Mouse (Mus musculus) neural tube, embryonic 13.5 days (tissue): ENCODE measurements around the gene Fancd2. TPM values are rescaled to one million over a fixed set of nuclear protein-coding genes. Genes with fewer than 3 reads are reported as not detected.

Experiments used
- ATAC-seq: fragments of 200-750 bp; cut with Nextera tagmentation; 2 replicates; pipeline ENCODE4 v1.8.0; 2017; ENCODE audit warnings: low read depth, mild to moderate bottlenecking, moderate TSS enrichment, moderate library complexity
- H3K27ac ChIP-seq: fragments of 300-500 bp; sonication (generic); replicated peaks from 2 replicates; pipeline ENCODE4 v1.5.1; 2015; ENCODE audit warnings: moderate library complexity, mild to moderate bottlenecking, inconsistent platforms
- H3K27me3 ChIP-seq: fragments of 300-500 bp; sonication (generic); 2 replicates; pipeline ENCODE4 v1.6.1; 2015; ENCODE audit warnings: mild to moderate bottlenecking, inconsistent platforms
- H3K36me3 ChIP-seq: fragments of 300-500 bp; sonication (generic); 2 replicates; pipeline ENCODE4 v1.6.1; 2015; ENCODE audit warnings: mild to moderate bottlenecking, inconsistent platforms
- H3K4me1 ChIP-seq: fragments of 300-500 bp; sonication (generic); replicated peaks from 2 replicates; pipeline ENCODE4 v1.6.1; 2015; ENCODE audit warnings: inconsistent platforms
- H3K4me2 ChIP-seq: fragments of 300-500 bp; sonication (generic); 2 replicates; pipeline ENCODE4 v1.6.1; 2015; ENCODE audit warnings: inconsistent platforms, mild to moderate bottlenecking, moderate library complexity
- H3K4me3 ChIP-seq: fragments of 300-500 bp; sonication (generic); 2 replicates; pipeline ENCODE4 v1.5.1; 2015; ENCODE audit warnings: mild to moderate bottlenecking, inconsistent platforms
- H3K9ac ChIP-seq: fragments of 300-500 bp; sonication (generic); 2 replicates; pipeline ENCODE4 v1.6.1; 2015; ENCODE audit warnings: moderate library complexity, mild to moderate bottlenecking, inconsistent platforms
- H3K9me3 ChIP-seq: fragments of 300-500 bp; sonication (generic); 2 replicates; pipeline ENCODE4 v1.6.1; 2016; ENCODE audit warnings: inconsistent platforms
- WGBS: fragments of 180-500 bp; shearing (Covaris S2); methylation state at CpG from one replicate; pipeline ENCODE4 v1.1.7; 2015; 5-methylcytosine and 5-hydroxymethylcytosine counted together
- polyA plus RNA-seq: library from polyadenylated mRNA; unstranded; fragments of >200 nt; fragmentation: Nextera tagmentation; extraction: Ambion mirVana; gene quantifications from 2 replicates; pipeline ENCODE4 v1.2.1, GENCODE M21; 2015

Fancd2 gene
- polyA plus RNA-seq, 1 experiment from 2014 or later: 2.1 TPM

- Histone ChIP-seq H3K4me1 (peaks cover 20% of the 10 kb centered on the region), H3K9me3 (no peaks in the 10 kb centered on the region), H3K4me3 (peak within 1 kb of the TSS; percentile 75), H3K9ac (peak within 1 kb of the TSS; percentile 90), H3K4me2 (peak within 1 kb of the TSS; percentile 83), H3K27ac (peak within 1 kb of the TSS; percentile 90), H3K36me3 (peaks cover 17% of the 10 kb centered on the region), H3K27me3 (no peaks in the 10 kb centered on the region)
- peak; percentile 92 for ATAC-seq
- under 1% methylated on average over 72 of the region's 76 CpGs for WGBS
Observed at GRCm38 (mm10) chr6:113623941-113624751, 92.7 kb downstream of the Fancd2 start, which contains the start of gene Vhl. Gene Vhl (plus strand): TSS chr6:113623959.

- 45% methylated on average over 5 of the region's 5 CpGs for WGBS
Observed at GRCm38 (mm10) chr6:113624989-113625770, 93.7 kb downstream of the Fancd2 start.

GRCm38 (mm10) chr6:113630322-113630721, 98.8 kb downstream of the Fancd2 start:
- H3K36me3 ChIP-seq: peaks cover 67% of the 10 kb centered on the region
- H3K4me3 ChIP-seq: no peak overlapping the region
- H3K27me3 ChIP-seq: no peaks in the 10 kb centered on the region
- ATAC-seq: no peak
- no peak overlapping the region for H3K27ac ChIP-seq
- H3K4me1 ChIP-seq: peaks cover 11% of the 10 kb centered on the region
- 82% methylated on average over 5 of the region's 5 CpGs for WGBS
- H3K4me2 ChIP-seq: no peak overlapping the region
- H3K9ac ChIP-seq: no peak overlapping the region
- no peaks in the 10 kb centered on the region for H3K9me3 ChIP-seq

More at GRCm38 (mm10) chr6:113624989-113625770, 93.7 kb downstream of the Fancd2 start:
- H3K27ac ChIP-seq: no peak overlapping the region
- H3K4me1 ChIP-seq: peaks cover 20% of the 10 kb centered on the region
- peak overlapping the region; percentile 75 for H3K4me3 ChIP-seq
- H3K9ac ChIP-seq: peak overlapping the region; percentile 90
- peak overlapping the region; percentile 83 for H3K4me2 ChIP-seq
- ATAC-seq: no peak
- H3K27me3 ChIP-seq: no peaks in the 10 kb centered on the region
- H3K36me3 ChIP-seq: peaks cover 28% of the 10 kb centered on the region
- no peaks in the 10 kb centered on the region for H3K9me3 ChIP-seq

- Histone ChIP-seq H3K4me3 (no peak overlapping the region), H3K9ac (no peak overlapping the region), H3K27ac (no peak overlapping the region), H3K27me3 (no peaks in the 10 kb centered on the region), H3K9me3 (no peaks in the 10 kb centered on the region), H3K36me3 (peaks cover 59% of the 10 kb centered on the region), H3K4me2 (no peak overlapping the region), H3K4me1 (no peaks in the 10 kb centered on the region)
- WGBS: 96% methylated on average over 4 of the region's 4 CpGs
- ATAC-seq: no peak
Observed at GRCm38 (mm10) chr6:113632863-113633262, 101.4 kb downstream of the Fancd2 start.

GRCm38 (mm10) chr6:113638302-113639040, 107.0 kb downstream of the Fancd2 start, which contains the start of gene Irak2:
Gene Irak2 (plus strand): TSS chr6:113638467.
- no peaks in the 10 kb centered on the region for H3K9me3 ChIP-seq

GRCm38 (mm10) chr6:113639201-113639600, 107.7 kb downstream of the Fancd2 start:
- 0 out of 2 replicates have a peak, but pooled peaks cover 6% of the 10 kb centered on the region for H3K4me1 ChIP-seq
- H3K27me3 ChIP-seq: no peaks in the 10 kb centered on the region
- 84% methylated on average over 4 of the region's 4 CpGs for WGBS
- no peak for ATAC-seq
- no peak overlapping the region for H3K4me2 ChIP-seq
- H3K27ac ChIP-seq: no peak overlapping the region
- H3K9ac ChIP-seq: no peak overlapping the region
- H3K4me3 ChIP-seq: no peak overlapping the region
- no peaks in the 10 kb centered on the region for H3K9me3 ChIP-seq
- H3K36me3 ChIP-seq: peaks cover 1% of the 10 kb centered on the region

More at GRCm38 (mm10) chr6:113638302-113639040, 107.0 kb downstream of the Fancd2 start, which contains the start of gene Irak2:
- Histone ChIP-seq H3K4me2 (peak within 1 kb of the TSS; percentile 72), H3K36me3 (peaks cover 6% of the 10 kb centered on the region), H3K4me1 (0 out of 2 replicates have a peak, but pooled peaks cover 6% of the 10 kb centered on the region), H3K27me3 (no peaks in the 10 kb centered on the region), H3K27ac (no peak within 1 kb of the TSS), H3K4me3 (peak within 1 kb of the TSS; percentile 49), H3K9ac (peak within 1 kb of the TSS; percentile 72)
- ATAC-seq: peak; percentile 91
- 9% methylated on average over 36 of the region's 37 CpGs for WGBS

- 0 out of 2 replicates have a peak, but pooled peaks cover 6% of the 10 kb centered on the region for H3K4me1 ChIP-seq
Observed at GRCm38 (mm10) chr6:113642605-113643004, 111.1 kb downstream of the Fancd2 start.

GRCm38 (mm10) chr6:113643021-113643420, 111.5 kb downstream of the Fancd2 start:
- Histone ChIP-seq H3K4me2 (no peak overlapping the region), H3K27me3 (no peaks in the 10 kb centered on the region), H3K9ac (no peak overlapping the region), H3K4me3 (no peak overlapping the region), H3K9me3 (no peaks in the 10 kb centered on the region), H3K36me3 (no peaks in the 10 kb centered on the region), H3K27ac (no peak overlapping the region), H3K4me1 (0 out of 2 replicates have a peak, but pooled peaks cover 6% of the 10 kb centered on the region)
- ATAC-seq: no peak
- 86% methylated on average over 4 of the region's 4 CpGs for WGBS

More at GRCm38 (mm10) chr6:113642605-113643004, 111.1 kb downstream of the Fancd2 start:
- Histone ChIP-seq H3K27me3 (no peaks in the 10 kb centered on the region), H3K4me2 (no peak overlapping the region), H3K4me3 (no peak overlapping the region), H3K9ac (no peak overlapping the region), H3K27ac (no peak overlapping the region), H3K36me3 (no peaks in the 10 kb centered on the region), H3K9me3 (no peaks in the 10 kb centered on the region)
- 89% methylated on average over 8 of the region's 8 CpGs for WGBS
- ATAC-seq: no peak

- Histone ChIP-seq H3K4me3 (no peak overlapping the region), H3K27me3 (no peaks in the 10 kb centered on the region), H3K9ac (no peak overlapping the region), H3K27ac (no peak overlapping the region), H3K4me1 (no peaks in the 10 kb centered on the region), H3K36me3 (no peaks in the 10 kb centered on the region), H3K9me3 (no peaks in the 10 kb centered on the region), H3K4me2 (no peak overlapping the region)
- WGBS: 86% methylated on average over 2 of the region's 2 CpGs
- ATAC-seq: no peak
Observed at GRCm38 (mm10) chr6:113643967-113644366, 112.5 kb downstream of the Fancd2 start.

GRCm38 (mm10) chr6:113644808-113645207, 113.3 kb downstream of the Fancd2 start:
- Histone ChIP-seq H3K9ac (no peak overlapping the region), H3K4me2 (no peak overlapping the region), H3K36me3 (no peaks in the 10 kb centered on the region), H3K9me3 (no peaks in the 10 kb centered on the region), H3K4me1 (no peaks in the 10 kb centered on the region), H3K27me3 (no peaks in the 10 kb centered on the region), H3K27ac (0 out of 2 replicates have a peak overlapping the region, but pooled peaks have one; percentile 3), H3K4me3 (no peak overlapping the region)
- WGBS: 83% methylated on average over 8 of the region's 8 CpGs
- no peak for ATAC-seq
